Mouse (Mus musculus): ENCODE results near the gene Ccdc142. TPM values are rescaled to one million over a fixed set of nuclear protein-coding genes. Genes with fewer than 3 reads are reported as not detected.
A peak's percentile ranks its signal among the peaks of the same experiment; 100 is the strongest.

Ccdc142 gene
- polyA plus RNA-seq, 1 experiment from 2014 or later, result 0.62 TPM

DNA sequence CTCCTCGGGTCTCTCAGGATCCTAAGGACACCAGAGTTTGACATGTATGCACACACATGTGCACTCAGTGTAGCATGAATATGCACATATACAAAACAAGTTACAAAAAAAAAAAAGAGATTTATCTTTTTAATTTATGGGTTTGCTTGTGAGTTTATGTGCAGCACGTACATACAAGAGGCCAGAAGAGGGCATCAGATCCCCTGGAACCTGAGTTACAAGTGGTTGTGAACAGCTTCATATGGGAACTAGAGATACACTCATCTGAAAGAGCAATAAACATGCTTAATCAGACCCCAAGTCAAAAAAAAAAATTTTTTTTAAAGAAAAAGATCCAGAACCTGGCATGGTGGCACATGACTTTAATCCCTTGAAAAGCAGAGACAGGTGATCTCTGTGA lies 26.4 kb upstream of the Ccdc142 start:
- peaks cover 4% of the 10 kb centered on the region for H3K4me1 ChIP-seq (ENCODE audit: control insufficient read depth, insufficient read depth, low read length)
- no peak for ATAC-seq (replicated peaks; ENCODE audit: insufficient number of reproducible peaks, low FRiP score, low TSS enrichment, low read depth)
- H3K27ac ChIP-seq (replicated peaks; ENCODE audit: low read depth, low read length), result no peak overlapping the region
- no peaks in the 10 kb centered on the region for H3K9me3 ChIP-seq (replicated peaks; ENCODE audit: control insufficient read depth, low read length)
- no peak overlapping the region for H3K4me2 ChIP-seq (ENCODE audit: low read depth, low read length)
- H3K27me3 ChIP-seq (ENCODE audit: control insufficient read depth, insufficient read depth, low read length), result peaks cover 38% of the 10 kb centered on the region
- H3K4me3 ChIP-seq (ENCODE audit: low read depth, low read length), result no peak overlapping the region
- H3K9ac ChIP-seq (replicated peaks; ENCODE audit: low read length), result no peak overlapping the region
- DNase-seq (ENCODE audit: low spot score), result no peak
- 19% methylated on average over 2 of the region's 2 CpGs for WGBS
- H3K36me3 ChIP-seq (replicated peaks; ENCODE audit: control insufficient read depth, insufficient read depth, low read depth, low read length), result no peaks in the 10 kb centered on the region

DNA sequence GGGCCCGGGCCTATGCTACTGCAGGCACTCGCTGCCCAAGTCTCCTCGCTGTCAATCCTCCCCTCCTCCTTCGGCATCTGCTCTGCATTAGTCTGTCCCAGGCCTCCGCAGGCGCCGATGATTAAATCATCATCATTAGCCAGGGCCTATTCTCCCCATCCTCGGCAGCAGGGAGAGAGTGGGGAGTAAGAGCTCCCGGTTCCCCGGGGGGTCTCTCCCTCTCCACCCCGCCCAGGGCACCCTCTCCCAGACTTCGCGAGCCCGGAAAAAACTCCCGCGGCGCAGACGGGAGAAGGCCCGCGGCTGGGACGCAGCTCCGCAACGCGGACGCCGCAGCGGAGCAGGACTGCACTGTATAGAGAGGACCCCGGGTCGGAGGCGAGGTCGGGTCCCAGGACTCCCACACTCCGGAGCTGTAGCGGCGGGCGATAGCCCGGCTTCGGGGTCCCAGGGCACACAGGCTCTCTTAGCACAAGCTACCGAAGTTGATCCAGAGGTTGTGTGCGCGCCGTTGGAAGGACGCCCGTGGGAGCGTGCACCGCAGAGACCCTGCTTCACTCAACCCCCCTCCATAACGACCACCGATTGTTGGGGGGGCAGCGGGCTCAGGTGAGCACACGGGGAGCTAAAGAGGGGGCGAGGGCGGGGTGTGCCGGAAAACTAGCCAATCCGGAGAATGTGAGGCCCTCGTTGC lies 23.6 kb upstream of the Ccdc142 start, which contains the start of gene Pcgf1:
Pcgf1 (plus strand) TSS at position 240 of the 694 bp plus-strand sequence.
- under 1% methylated on average over 54 of the region's 54 CpGs for WGBS
- Histone ChIP-seq H3K27me3 (ENCODE audit: control insufficient read depth, insufficient read depth, low read length) (peaks cover 14% of the 10 kb centered on the region), H3K9ac (replicated peaks; ENCODE audit: low read length) (peak within 1 kb of the TSS; percentile 63), H3K9me3 (replicated peaks; ENCODE audit: control insufficient read depth, low read length) (no peaks in the 10 kb centered on the region), H3K4me3 (ENCODE audit: low read depth, low read length) (peak within 1 kb of the TSS; percentile 45), H3K36me3 (replicated peaks; ENCODE audit: control insufficient read depth, insufficient read depth, low read depth, low read length) (no peaks in the 10 kb centered on the region), H3K27ac (replicated peaks; ENCODE audit: low read depth, low read length) (peak within 1 kb of the TSS; percentile 71), H3K4me2 (ENCODE audit: low read depth, low read length) (peak within 1 kb of the TSS; percentile 75), H3K4me1 (ENCODE audit: control insufficient read depth, insufficient read depth, low read length) (no peaks in the 10 kb centered on the region)
- DNase-seq (ENCODE audit: low spot score) (peak; percentile 100), ATAC-seq (replicated peaks; ENCODE audit: insufficient number of reproducible peaks, low FRiP score, low TSS enrichment, low read depth) (peak; percentile 84)

DNA sequence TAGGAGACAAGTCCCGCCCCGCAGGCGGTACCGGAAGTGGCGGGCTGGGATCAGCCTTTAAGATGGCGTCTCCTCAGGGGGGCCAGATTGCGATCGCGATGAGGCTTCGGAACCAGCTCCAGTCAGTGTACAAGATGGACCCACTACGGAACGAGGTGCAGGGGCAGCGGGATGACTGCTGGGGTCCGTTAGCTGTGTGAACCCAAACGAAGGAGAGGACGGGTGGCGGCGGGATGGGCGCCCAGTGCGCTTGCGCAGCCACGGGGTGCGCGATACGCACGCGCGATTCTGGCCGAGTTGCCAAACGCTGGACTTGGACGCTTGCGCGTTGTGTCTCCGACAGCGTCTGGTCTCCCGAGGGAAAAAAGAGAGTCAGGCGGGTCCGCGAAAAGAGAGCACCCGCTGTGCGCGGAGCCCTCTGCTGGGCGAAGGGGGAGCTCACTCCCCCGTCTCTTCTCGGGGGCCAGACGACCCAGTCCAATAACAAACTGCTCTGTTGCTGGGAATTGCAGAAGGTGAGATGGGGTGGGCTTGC lies 23.0 kb upstream of the Ccdc142 start:
- peak; percentile 93 for DNase-seq (ENCODE audit: low spot score)
- H3K27me3 ChIP-seq (ENCODE audit: control insufficient read depth, insufficient read depth, low read length), result peaks cover 18% of the 10 kb centered on the region
- H3K9ac ChIP-seq (replicated peaks; ENCODE audit: low read length), result peak overlapping the region; percentile 63
- no peaks in the 10 kb centered on the region for H3K9me3 ChIP-seq (replicated peaks; ENCODE audit: control insufficient read depth, low read length)
- peak overlapping the region; percentile 71 for H3K27ac ChIP-seq (replicated peaks; ENCODE audit: low read depth, low read length)
- 0% methylated on average over 38 of the region's 46 CpGs for WGBS
- ATAC-seq (replicated peaks; ENCODE audit: insufficient number of reproducible peaks, low FRiP score, low TSS enrichment, low read depth), result peak; percentile 82
- H3K36me3 ChIP-seq (replicated peaks; ENCODE audit: control insufficient read depth, insufficient read depth, low read depth, low read length), result no peaks in the 10 kb centered on the region
- H3K4me3 ChIP-seq (ENCODE audit: low read depth, low read length), result peak overlapping the region; percentile 45
- H3K4me1 ChIP-seq (ENCODE audit: control insufficient read depth, insufficient read depth, low read length), result no peaks in the 10 kb centered on the region
- H3K4me2 ChIP-seq (ENCODE audit: low read depth, low read length), result peak overlapping the region; percentile 65

DNA sequence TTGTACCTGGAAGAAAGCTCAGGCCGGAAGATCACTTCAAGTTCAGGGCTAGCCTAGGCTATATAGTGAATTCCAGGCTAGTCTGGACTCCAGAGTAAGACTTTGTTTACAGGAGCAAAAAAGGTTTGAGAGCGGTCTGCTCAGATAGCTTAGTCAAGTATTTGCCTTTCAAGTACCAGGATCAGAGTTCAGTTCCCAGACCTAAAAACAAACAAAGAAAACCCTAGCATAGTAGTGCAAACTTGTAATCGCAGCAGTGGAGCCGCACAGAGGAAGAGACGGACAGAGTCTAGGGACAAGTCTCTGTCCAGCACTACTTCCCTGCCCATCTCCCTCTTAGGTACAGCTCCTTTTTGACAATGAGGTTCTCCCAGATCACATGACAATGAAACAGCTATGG lies 21.2 kb upstream of the Ccdc142 start:
- Histone ChIP-seq H3K36me3 (replicated peaks; ENCODE audit: control insufficient read depth, insufficient read depth, low read depth, low read length) (no peaks in the 10 kb centered on the region), H3K4me2 (ENCODE audit: low read depth, low read length) (no peak overlapping the region), H3K4me3 (ENCODE audit: low read depth, low read length) (no peak overlapping the region), H3K27ac (replicated peaks; ENCODE audit: low read depth, low read length) (no peak overlapping the region), H3K9ac (replicated peaks; ENCODE audit: low read length) (no peak overlapping the region), H3K27me3 (ENCODE audit: control insufficient read depth, insufficient read depth, low read length) (peaks cover 26% of the 10 kb centered on the region), H3K4me1 (ENCODE audit: control insufficient read depth, insufficient read depth, low read length) (peaks cover 8% of the 10 kb centered on the region), H3K9me3 (replicated peaks; ENCODE audit: control insufficient read depth, low read length) (no peaks in the 10 kb centered on the region)
- DNase-seq (ENCODE audit: low spot score), result no peak
- WGBS, result 94% methylated on average over 5 of the region's 5 CpGs
- no peak for ATAC-seq (replicated peaks; ENCODE audit: insufficient number of reproducible peaks, low FRiP score, low TSS enrichment, low read depth)

DNA sequence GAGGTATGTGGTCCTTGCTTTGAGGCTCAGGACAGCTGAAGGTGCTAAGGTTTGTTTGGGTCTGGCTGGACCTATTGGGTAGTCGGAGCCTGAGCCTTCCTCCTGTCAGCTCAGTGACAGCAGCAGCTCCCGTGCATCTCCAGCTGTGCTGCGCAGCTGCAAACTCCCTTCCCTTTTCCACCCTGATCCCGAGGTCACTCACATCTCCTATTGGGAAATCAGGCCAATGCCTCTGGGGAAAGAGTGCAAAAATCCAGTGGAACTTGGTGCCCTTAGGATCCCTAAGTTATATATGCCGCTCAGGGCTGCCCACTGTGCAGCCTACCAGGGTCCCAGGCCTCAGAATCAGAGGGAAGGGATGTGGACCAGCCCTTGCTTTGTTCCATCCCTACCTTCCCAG lies 17.9 kb upstream of the Ccdc142 start:
- Histone ChIP-seq H3K9me3 (replicated peaks; ENCODE audit: control insufficient read depth, low read length) (no peaks in the 10 kb centered on the region), H3K4me1 (ENCODE audit: control insufficient read depth, insufficient read depth, low read length) (peaks cover 8% of the 10 kb centered on the region), H3K36me3 (replicated peaks; ENCODE audit: control insufficient read depth, insufficient read depth, low read depth, low read length) (no peaks in the 10 kb centered on the region), H3K4me2 (ENCODE audit: low read depth, low read length) (no peak overlapping the region; the same call in 1 of the 2 replicates), H3K27me3 (ENCODE audit: control insufficient read depth, insufficient read depth, low read length) (peaks cover 57% of the 10 kb centered on the region), H3K27ac (replicated peaks; ENCODE audit: low read depth, low read length) (peak overlapping the region; percentile 35; the same call in 1 of the 2 replicates), H3K9ac (replicated peaks; ENCODE audit: low read length) (peak overlapping the region; percentile 13), H3K4me3 (ENCODE audit: low read depth, low read length) (no peak overlapping the region)
- ATAC-seq (replicated peaks; ENCODE audit: insufficient number of reproducible peaks, low FRiP score, low TSS enrichment, low read depth) (no peak), DNase-seq (ENCODE audit: low spot score) (no peak)
- WGBS, result 6% methylated on average over 5 of the region's 5 CpGs

DNA sequence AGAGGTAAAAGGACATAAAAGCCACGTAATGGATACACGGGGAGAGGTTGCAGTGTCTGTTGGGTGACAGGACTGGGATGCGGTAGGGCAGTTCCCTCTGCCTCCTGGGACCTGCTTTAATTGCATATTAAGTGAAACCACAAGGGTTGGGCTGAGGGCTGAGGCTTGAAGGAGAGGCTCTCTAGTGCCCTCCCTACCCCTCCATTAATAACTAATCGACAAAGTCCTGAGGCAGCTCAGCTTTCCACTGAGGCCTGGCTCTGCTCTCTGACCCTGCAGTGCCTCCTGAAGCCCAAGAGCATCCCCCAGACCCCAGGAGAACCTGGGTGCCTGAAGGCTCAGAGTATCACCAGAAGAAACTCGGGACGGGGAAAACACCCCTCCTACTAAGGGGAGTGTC lies 16.9 kb upstream of the Ccdc142 start:
- Histone ChIP-seq H3K36me3 (replicated peaks; ENCODE audit: control insufficient read depth, insufficient read depth, low read depth, low read length) (no peaks in the 10 kb centered on the region), H3K9me3 (replicated peaks; ENCODE audit: control insufficient read depth, low read length) (no peaks in the 10 kb centered on the region), H3K27me3 (ENCODE audit: control insufficient read depth, insufficient read depth, low read length) (peaks cover 62% of the 10 kb centered on the region), H3K27ac (replicated peaks; ENCODE audit: low read depth, low read length) (no peak overlapping the region), H3K4me2 (ENCODE audit: low read depth, low read length) (no peak overlapping the region), H3K4me3 (ENCODE audit: low read depth, low read length) (no peak overlapping the region), H3K4me1 (ENCODE audit: control insufficient read depth, insufficient read depth, low read length) (peaks cover 8% of the 10 kb centered on the region), H3K9ac (replicated peaks; ENCODE audit: low read length) (no peak overlapping the region)
- WGBS, result 4% methylated on average over 6 of the region's 6 CpGs
- no peak for DNase-seq (ENCODE audit: low spot score)
- ATAC-seq (replicated peaks; ENCODE audit: insufficient number of reproducible peaks, low FRiP score, low TSS enrichment, low read depth), result 0 out of 2 replicates have a peak, but pooled peaks have one; percentile 5

DNA sequence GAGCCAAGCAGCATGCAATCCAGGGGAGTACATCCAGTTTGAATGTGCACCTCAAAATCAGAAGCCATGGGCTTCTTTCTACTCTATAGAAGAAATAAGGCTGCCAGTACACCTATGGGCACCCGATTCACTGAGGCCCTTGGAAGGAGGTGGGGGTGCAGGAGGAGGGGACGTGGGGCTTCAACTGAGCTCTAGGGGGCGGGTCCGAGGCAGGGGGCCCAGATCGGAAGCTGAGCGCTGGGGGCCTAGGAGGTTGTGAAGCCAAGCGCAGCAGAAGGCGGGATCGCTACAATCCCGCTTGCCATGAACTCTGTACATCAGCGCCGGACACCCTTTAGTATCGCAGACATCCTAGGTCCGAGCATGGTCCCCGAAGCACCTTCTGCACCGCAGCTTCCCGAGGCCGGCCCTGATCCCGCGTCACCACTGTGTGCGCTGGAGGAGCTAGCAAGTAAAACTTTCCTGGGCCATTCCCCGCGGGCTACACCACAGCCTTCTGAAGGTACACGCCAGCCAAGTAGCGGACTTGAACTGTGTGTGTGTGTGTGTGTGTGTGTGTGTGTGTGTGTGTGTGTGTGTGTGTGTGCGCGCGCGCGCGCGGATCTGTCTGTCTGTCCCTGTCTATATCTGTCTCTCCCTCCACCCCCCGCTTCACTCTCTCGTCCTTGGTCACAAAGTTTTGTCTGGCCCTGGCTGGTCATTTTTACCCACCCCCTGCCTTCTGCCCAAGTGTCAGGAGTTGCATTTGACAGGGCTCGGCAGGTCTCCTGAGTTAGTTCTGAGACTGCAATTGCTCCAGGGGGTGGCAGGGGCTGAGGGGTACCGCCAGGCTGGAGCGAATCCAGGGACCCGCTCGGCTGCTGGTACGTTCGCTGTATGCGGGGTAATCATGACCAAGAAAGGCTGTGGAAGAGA lies 15.0 kb upstream of the Ccdc142 start, which contains the start of gene Lbx2:
Lbx2 (plus strand) TSS at position 247 of the 915 bp plus-strand sequence.
- ATAC-seq (replicated peaks; ENCODE audit: insufficient number of reproducible peaks, low FRiP score, low TSS enrichment, low read depth), result no peak
- H3K4me2 ChIP-seq (ENCODE audit: low read depth, low read length), result peak within 1 kb of the TSS; percentile 33
- H3K36me3 ChIP-seq (replicated peaks; ENCODE audit: control insufficient read depth, insufficient read depth, low read depth, low read length), result no peaks in the 10 kb centered on the region
- DNase-seq (ENCODE audit: low spot score), result no peak
- H3K9me3 ChIP-seq (replicated peaks; ENCODE audit: control insufficient read depth, low read length), result no peaks in the 10 kb centered on the region
- peak within 1 kb of the TSS; percentile 6; the same call in 1 of the 2 replicates for H3K4me3 ChIP-seq (ENCODE audit: low read depth, low read length)
- H3K9ac ChIP-seq (replicated peaks; ENCODE audit: low read length), result peak within 1 kb of the TSS; percentile 4
- H3K4me1 ChIP-seq (ENCODE audit: control insufficient read depth, insufficient read depth, low read length), result peaks cover 8% of the 10 kb centered on the region
- H3K27ac ChIP-seq (replicated peaks; ENCODE audit: low read depth, low read length), result no peak within 1 kb of the TSS
- WGBS, result 4% methylated on average over 40 of the region's 42 CpGs
- H3K27me3 ChIP-seq (ENCODE audit: control insufficient read depth, insufficient read depth, low read length), result peaks cover 72% of the 10 kb centered on the region
